Mouse (Mus musculus): ENCODE measurements around the gene Gpx4. TPM values are rescaled to one million over a fixed set of nuclear protein-coding genes. Genes with fewer than 3 reads are reported as not detected.
"Not testable (repeated sequence)": the region's sequence is repeated elsewhere in the genome, so short reads cannot be mapped to it uniquely, and the experiment has no call there.

Gene Gpx4
- polyA plus RNA-seq, 1 experiment from 2014 or later = 517 TPM

GRCm38 (mm10) chr10:80048834-80049233 lies 1.9 kb downstream of the Gpx4 start:
- DNase-seq (ENCODE audit: low spot score) (no peak), ATAC-seq (ENCODE audit: low read depth) (no peak)
- no peaks in the 10 kb centered on the region for H3K9me3 ChIP-seq (ENCODE audit: control insufficient read depth, low read length)
- 50% methylated on average over 3 of the region's 3 CpGs for WGBS
- no peak overlapping the region for H3K4me2 ChIP-seq (ENCODE audit: low read depth, low read length)
- no peak overlapping the region for H3K9ac ChIP-seq (ENCODE audit: low read depth, low read length)
- peaks cover 10% of the 10 kb centered on the region for H3K4me1 ChIP-seq (ENCODE audit: control insufficient read depth, insufficient read depth, low read length)
- H3K36me3 ChIP-seq (ENCODE audit: control insufficient read depth, insufficient read depth, low read length) = no peaks in the 10 kb centered on the region
- H3K4me3 ChIP-seq (ENCODE audit: low read depth, low read length) = no peak overlapping the region
- no peaks in the 10 kb centered on the region for H3K27me3 ChIP-seq (replicated peaks; ENCODE audit: control insufficient read depth, insufficient read depth, low read length)
- H3K27ac ChIP-seq (replicated peaks; ENCODE audit: low read depth, low read length) = peak overlapping the region; percentile 50

- H3K9ac ChIP-seq (ENCODE audit: low read depth, low read length) = no peak overlapping the region
- peaks cover 2% of the 10 kb centered on the region; the same call in 1 of the 2 replicates for H3K36me3 ChIP-seq (ENCODE audit: control insufficient read depth, insufficient read depth, low read length)
- H3K4me3 ChIP-seq (ENCODE audit: low read depth, low read length) = no peak overlapping the region
- H3K27me3 ChIP-seq (replicated peaks; ENCODE audit: control insufficient read depth, insufficient read depth, low read length) = no peaks in the 10 kb centered on the region
- H3K9me3 ChIP-seq (ENCODE audit: control insufficient read depth, low read length) = no peaks in the 10 kb centered on the region
- H3K27ac ChIP-seq (replicated peaks; ENCODE audit: low read depth, low read length) = 0 out of 2 replicates have a peak overlapping the region, but pooled peaks have one; percentile 63
- H3K4me2 ChIP-seq (ENCODE audit: low read depth, low read length) = no peak overlapping the region
- H3K4me1 ChIP-seq (ENCODE audit: control insufficient read depth, insufficient read depth, low read length) = peaks cover 14% of the 10 kb centered on the region
- WGBS = 27% methylated on average over 6 of the region's 6 CpGs
- no peak for DNase-seq (ENCODE audit: low spot score)
- no peak for ATAC-seq (ENCODE audit: low read depth)
Observed at GRCm38 (mm10) chr10:80050244-80050643, 3.3 kb downstream of the Gpx4 start.

DNA sequence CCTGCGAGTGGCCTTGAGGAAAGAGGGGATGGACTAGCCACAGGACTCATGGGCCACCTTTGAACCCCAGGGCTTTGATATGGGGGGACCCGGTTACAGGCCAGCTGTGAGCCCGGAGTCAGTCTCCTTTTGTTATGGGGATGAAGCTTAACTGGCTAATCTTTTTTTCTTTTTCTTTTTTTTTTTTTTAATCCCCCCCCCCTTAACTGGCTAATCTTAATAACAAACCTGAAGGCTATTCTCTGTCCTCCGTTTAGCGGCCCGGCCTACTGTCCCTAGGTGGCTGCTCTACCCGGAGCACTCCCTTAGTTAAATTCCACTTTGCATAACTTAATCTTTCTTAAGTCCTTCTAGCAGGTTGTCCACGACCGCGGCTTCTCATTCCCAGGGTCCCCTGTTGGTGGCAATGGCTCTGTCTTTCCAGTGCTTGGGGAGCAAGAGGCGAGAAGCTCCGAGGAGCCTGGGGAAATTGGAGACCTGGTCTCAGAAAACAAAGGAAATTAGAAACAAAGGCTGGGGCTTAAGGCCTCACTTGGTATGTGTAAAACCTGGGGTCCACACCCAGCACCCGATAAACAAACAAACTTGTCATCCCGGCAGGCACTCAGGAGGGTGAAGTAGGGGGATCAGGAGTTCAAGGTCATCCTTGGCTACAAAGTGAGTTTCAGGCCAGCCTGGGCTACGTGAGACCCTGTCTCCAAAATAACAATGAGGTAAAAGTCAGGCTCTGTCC lies 4.1 kb downstream of the Gpx4 start:
- no peaks in the 10 kb centered on the region for H3K9me3 ChIP-seq (ENCODE audit: control insufficient read depth, low read length)
- no peak overlapping the region for H3K4me3 ChIP-seq (ENCODE audit: low read depth, low read length)
- no peak overlapping the region for H3K9ac ChIP-seq (ENCODE audit: low read depth, low read length)
- peaks cover 9% of the 10 kb centered on the region; the same call in 1 of the 2 replicates for H3K36me3 ChIP-seq (ENCODE audit: control insufficient read depth, insufficient read depth, low read length)
- ATAC-seq (ENCODE audit: low read depth) = no peak
- H3K4me2 ChIP-seq (ENCODE audit: low read depth, low read length) = no peak overlapping the region
- peaks cover 17% of the 10 kb centered on the region for H3K4me1 ChIP-seq (ENCODE audit: control insufficient read depth, insufficient read depth, low read length)
- no peak for DNase-seq (ENCODE audit: low spot score)
- no peaks in the 10 kb centered on the region for H3K27me3 ChIP-seq (replicated peaks; ENCODE audit: control insufficient read depth, insufficient read depth, low read length)
- peak overlapping the region; percentile 63 for H3K27ac ChIP-seq (replicated peaks; ENCODE audit: low read depth, low read length)
- WGBS = 24% methylated on average over 15 of the region's 15 CpGs

GRCm38 (mm10) chr10:80051618-80052373 lies 4.8 kb downstream of the Gpx4 start:
- H3K9me3 ChIP-seq (ENCODE audit: control insufficient read depth, low read length) = no peaks in the 10 kb centered on the region
- DNase-seq (ENCODE audit: low spot score) (peak; percentile 31), ATAC-seq (ENCODE audit: low read depth) (no peak)
- peaks cover 17% of the 10 kb centered on the region for H3K4me1 ChIP-seq (ENCODE audit: control insufficient read depth, insufficient read depth, low read length)
- peak overlapping the region; percentile 6; the same call in 1 of the 2 replicates for H3K9ac ChIP-seq (ENCODE audit: low read depth, low read length)
- H3K27ac ChIP-seq (replicated peaks; ENCODE audit: low read depth, low read length) = peak overlapping the region; percentile 63
- 36% methylated on average over 13 of the region's 14 CpGs for WGBS
- H3K4me3 ChIP-seq (ENCODE audit: low read depth, low read length) = no peak overlapping the region
- no peaks in the 10 kb centered on the region for H3K27me3 ChIP-seq (replicated peaks; ENCODE audit: control insufficient read depth, insufficient read depth, low read length)
- H3K36me3 ChIP-seq (ENCODE audit: control insufficient read depth, insufficient read depth, low read length) = peaks cover 16% of the 10 kb centered on the region
- no peak overlapping the region for H3K4me2 ChIP-seq (ENCODE audit: low read depth, low read length)

DNA sequence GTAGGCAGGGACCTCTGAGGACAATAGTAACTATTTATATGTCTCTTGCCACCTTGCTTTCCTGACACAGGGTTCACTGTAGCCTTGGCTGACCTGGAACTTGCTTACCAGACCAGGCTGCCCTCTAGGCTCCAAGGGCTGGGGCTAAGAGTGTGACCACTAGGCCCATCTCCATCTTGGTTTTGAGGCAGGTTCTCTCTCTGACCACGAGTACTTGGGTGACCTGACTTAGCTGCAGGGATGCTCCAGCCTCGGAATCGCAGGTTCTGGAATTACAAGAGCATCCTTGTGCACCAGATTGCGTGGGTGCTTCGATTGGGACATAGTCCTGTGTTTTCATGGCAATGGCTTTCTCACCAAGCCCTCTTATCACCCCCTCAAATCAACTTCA lies 5.4 kb downstream of the Gpx4 start:
- DNase-seq (ENCODE audit: low spot score) = no peak
- no peaks in the 10 kb centered on the region for H3K9me3 ChIP-seq (ENCODE audit: control insufficient read depth, low read length)
- no peak overlapping the region for H3K9ac ChIP-seq (ENCODE audit: low read depth, low read length)
- no peaks in the 10 kb centered on the region for H3K27me3 ChIP-seq (replicated peaks; ENCODE audit: control insufficient read depth, insufficient read depth, low read length)
- peaks cover 17% of the 10 kb centered on the region for H3K4me1 ChIP-seq (ENCODE audit: control insufficient read depth, insufficient read depth, low read length)
- no peak overlapping the region for H3K4me2 ChIP-seq (ENCODE audit: low read depth, low read length)
- WGBS = 89% methylated on average over 5 of the region's 5 CpGs
- no peak overlapping the region; the same call in 1 of the 2 replicates for H3K27ac ChIP-seq (replicated peaks; ENCODE audit: low read depth, low read length)
- peaks cover 21% of the 10 kb centered on the region for H3K36me3 ChIP-seq (ENCODE audit: control insufficient read depth, insufficient read depth, low read length)
- H3K4me3 ChIP-seq (ENCODE audit: low read depth, low read length) = no peak overlapping the region; the same call in 1 of the 2 replicates
- ATAC-seq (ENCODE audit: low read depth) = no peak

DNA sequence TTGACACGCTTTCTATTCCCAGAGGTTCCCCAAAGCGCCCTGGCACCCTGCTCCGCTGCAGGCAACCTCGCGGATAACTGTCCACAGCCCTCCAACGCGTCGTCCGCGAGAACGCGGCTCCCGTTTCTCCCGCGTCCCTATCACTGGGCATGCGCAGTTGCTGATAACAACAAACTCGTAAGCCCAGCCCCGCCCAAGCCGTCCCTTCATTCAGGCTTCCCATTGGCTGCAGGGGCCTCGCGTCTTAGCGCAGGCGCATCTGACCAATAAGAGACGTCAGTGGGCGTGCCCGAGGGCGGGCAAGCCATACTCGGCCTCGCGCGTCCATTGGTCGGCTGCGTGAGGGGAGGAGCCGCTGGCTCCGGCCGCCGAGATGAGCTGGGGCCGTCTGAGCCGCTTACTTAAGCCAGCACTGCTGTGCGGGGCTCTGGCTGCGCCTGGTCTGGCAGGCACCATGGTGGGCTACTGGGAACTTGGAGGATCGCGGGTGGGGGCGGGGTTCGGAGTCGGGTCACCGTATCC lies 6.4 kb downstream of the Gpx4 start:
- WGBS = 0% methylated on average over 45 of the region's 47 CpGs
- peak overlapping the region; percentile 94 for H3K9ac ChIP-seq (ENCODE audit: low read depth, low read length)
- ATAC-seq (ENCODE audit: low read depth) (peak; percentile 98), DNase-seq (ENCODE audit: low spot score) (peak; percentile 100)
- peaks cover 31% of the 10 kb centered on the region for H3K36me3 ChIP-seq (ENCODE audit: control insufficient read depth, insufficient read depth, low read length)
- peaks cover 12% of the 10 kb centered on the region; the same call in 1 of the 2 replicates for H3K4me1 ChIP-seq (ENCODE audit: control insufficient read depth, insufficient read depth, low read length)
- no peaks in the 10 kb centered on the region for H3K27me3 ChIP-seq (replicated peaks; ENCODE audit: control insufficient read depth, insufficient read depth, low read length)
- H3K9me3 ChIP-seq (ENCODE audit: control insufficient read depth, low read length) = no peaks in the 10 kb centered on the region
- peak overlapping the region; percentile 98 for H3K27ac ChIP-seq (replicated peaks; ENCODE audit: low read depth, low read length)
- peak overlapping the region; percentile 93 for H3K4me3 ChIP-seq (ENCODE audit: low read depth, low read length)
- peak overlapping the region; percentile 86 for H3K4me2 ChIP-seq (ENCODE audit: low read depth, low read length)

- Histone ChIP-seq H3K36me3 (ENCODE audit: control insufficient read depth, insufficient read depth, low read length) (peaks cover 39% of the 10 kb centered on the region), H3K9me3 (ENCODE audit: control insufficient read depth, low read length) (no peaks in the 10 kb centered on the region), H3K27ac (replicated peaks; ENCODE audit: low read depth, low read length) (peak overlapping the region; percentile 98), H3K27me3 (replicated peaks; ENCODE audit: control insufficient read depth, insufficient read depth, low read length) (no peaks in the 10 kb centered on the region), H3K4me3 (ENCODE audit: low read depth, low read length) (peak overlapping the region; percentile 93), H3K9ac (ENCODE audit: low read depth, low read length) (peak overlapping the region; percentile 94), H3K4me1 (ENCODE audit: control insufficient read depth, insufficient read depth, low read length) (peaks cover 10% of the 10 kb centered on the region; the same call in 1 of the 2 replicates), H3K4me2 (ENCODE audit: low read depth, low read length) (peak overlapping the region; percentile 86)
- WGBS = 2% methylated on average over 40 of the region's 77 CpGs
- ATAC-seq (ENCODE audit: low read depth) (peak; percentile 34), DNase-seq (ENCODE audit: low spot score) (peak; percentile 80)
Observed at GRCm38 (mm10) chr10:80053831-80054815, 7.2 kb downstream of the Gpx4 start.

DNA sequence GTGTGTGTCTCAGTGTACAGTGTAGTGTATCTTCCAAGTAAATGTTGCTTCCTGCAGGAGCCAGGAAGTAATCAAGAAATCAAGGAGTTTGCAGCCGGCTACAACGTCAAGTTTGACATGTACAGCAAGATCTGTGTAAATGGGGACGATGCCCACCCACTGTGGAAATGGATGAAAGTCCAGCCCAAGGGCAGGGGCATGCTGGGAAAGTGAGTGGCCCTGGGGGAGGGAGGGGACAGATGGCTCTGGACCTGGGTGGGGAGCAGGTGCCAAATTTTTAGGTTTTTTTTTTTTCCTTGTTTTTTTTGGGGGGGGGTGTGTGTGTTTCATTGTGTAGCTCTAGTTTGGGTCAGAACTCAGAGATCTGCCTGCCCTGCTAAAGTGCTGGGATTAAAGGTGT lies 7.9 kb downstream of the Gpx4 start:
- DNase-seq (ENCODE audit: low spot score); H3K9me3 ChIP-seq (ENCODE audit: control insufficient read depth, low read length); H3K27me3 ChIP-seq (replicated peaks; ENCODE audit: control insufficient read depth, insufficient read depth, low read length); ATAC-seq (ENCODE audit: low read depth); H3K27ac ChIP-seq (replicated peaks; ENCODE audit: low read depth, low read length): not testable (repeated sequence)
- H3K4me1 ChIP-seq (ENCODE audit: control insufficient read depth, insufficient read depth, low read length) = peaks cover 10% of the 10 kb centered on the region; the same call in 1 of the 2 replicates
- peaks cover 46% of the 10 kb centered on the region for H3K36me3 ChIP-seq (ENCODE audit: control insufficient read depth, insufficient read depth, low read length)
- WGBS = 0% methylated on average over 2 of the region's 3 CpGs
- peak overlapping the region; percentile 86 for H3K4me2 ChIP-seq (ENCODE audit: low read depth, low read length)
- H3K9ac ChIP-seq (ENCODE audit: low read depth, low read length) = peak overlapping the region; percentile 94
- peak overlapping the region; percentile 93 for H3K4me3 ChIP-seq (ENCODE audit: low read depth, low read length)

Measured in embryonic facial prominence, embryonic 14.5 days (tissue).